Mouse (Mus musculus) megakaryocyte, embryonic 14.5 days (primary cell): ENCODE data around the gene Gjb6. TPM values are rescaled to one million over a fixed set of nuclear protein-coding genes. Genes with fewer than 3 reads are reported as not detected.

Experiments used
- H3K27me3 ChIP-seq: replicated peaks from 2 replicates; pipeline ENCODE3; 2012; ENCODE audit warnings: inconsistent platforms
- H3K36me3 ChIP-seq: replicated peaks from 2 replicates; pipeline ENCODE3; 2012; ENCODE audit warnings: low read length, inconsistent platforms, mixed read lengths
- H3K4me1 ChIP-seq: 2 replicates; pipeline ENCODE4 v1.6.1; 2012; ENCODE audit warnings: inconsistent platforms
- H3K4me3 ChIP-seq: replicated peaks from 2 replicates; pipeline ENCODE3; 2012; ENCODE audit warnings: moderate library complexity, mild to moderate bottlenecking, inconsistent platforms
- H3K9me3 ChIP-seq: 2 replicates; pipeline ENCODE4 v1.6.1; 2012; ENCODE audit warnings: inconsistent platforms
- FLI1 ChIP-seq: IDR thresholded peaks from 2 replicates; pipeline ENCODE4 v1.6.1; 2012; ENCODE audit warnings: low read length, inconsistent platforms, mixed read lengths
- GATA1 ChIP-seq: IDR thresholded peaks from 3 replicates; pipeline ENCODE4 v1.6.1; 2012; ENCODE audit warnings: mixed read lengths, low read length, inconsistent platforms, borderline replicate concordance
- polyA plus RNA-seq: library from polyadenylated mRNA; stranded (reverse); fragments of >175 nt; gene quantifications from 2 replicates; pipeline ENCODE4 v1.2.3, GENCODE M21; 2012; ENCODE audit warnings: low replicate concordance; ENCODE audit not compliant: insufficient read depth

Gene Gjb6
- not detected in 2 replicates for polyA plus RNA-seq

DNA sequence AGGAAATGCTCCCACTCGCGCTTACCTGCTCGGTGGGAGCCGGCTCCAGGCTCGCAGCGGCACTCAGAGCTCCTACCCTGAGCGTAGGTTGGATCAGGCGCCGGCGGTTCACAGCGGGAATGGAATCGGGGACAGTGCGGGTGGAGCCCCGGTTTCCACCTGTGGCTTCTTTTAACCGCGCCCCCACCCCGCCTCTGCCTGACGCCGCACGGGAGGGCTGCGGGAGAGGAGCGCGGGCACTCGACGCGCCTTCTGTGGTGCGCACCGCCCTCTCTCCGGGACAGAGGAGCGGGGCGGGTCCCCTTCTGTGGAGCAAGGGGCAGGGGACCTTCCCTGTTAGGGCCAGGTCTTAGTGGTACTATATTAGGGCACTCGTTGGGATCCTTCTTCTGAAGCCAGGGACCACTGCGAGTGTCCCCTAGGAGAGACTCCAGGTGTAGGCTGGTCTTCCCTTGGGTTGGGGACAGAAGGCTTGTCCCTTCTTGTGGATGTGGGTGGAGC, at the start of gene Gjb6:
TSS of gene Gjb6 (minus strand) at position 451 of the 501 bp plus-strand sequence.
- Histone ChIP-seq H3K4me1 (no peaks in the 10 kb centered on the region), H3K36me3 (no peaks in the 10 kb centered on the region), H3K4me3 (no peak within 1 kb of the TSS), H3K27me3 (peaks cover 67% of the 10 kb centered on the region), H3K9me3 (no peaks in the 10 kb centered on the region)
- TF ChIP-seq FLI1: no peak
- TF ChIP-seq GATA1: no peak

DNA sequence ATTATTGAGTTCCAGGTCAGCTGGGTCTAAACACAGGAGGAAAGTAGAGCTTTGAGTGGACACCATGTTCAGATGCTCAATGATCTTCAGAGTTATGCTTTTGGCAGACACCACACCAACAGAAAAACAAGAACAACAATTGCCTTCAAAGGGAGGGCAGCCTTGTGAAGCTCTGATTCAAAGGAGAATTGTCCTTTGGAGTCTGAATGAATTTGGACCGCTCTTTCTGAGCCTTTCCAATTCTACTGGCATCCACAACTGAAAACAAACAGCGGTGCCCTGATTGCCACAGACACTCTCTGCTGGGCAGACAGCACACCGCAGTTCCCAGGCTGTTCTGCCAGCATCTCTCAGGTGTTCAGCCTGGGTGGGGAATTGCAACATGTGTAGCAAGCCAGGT, 32.1 kb upstream of the Gjb6 start:
- Histone ChIP-seq H3K4me3 (no peak overlapping the region), H3K27me3 (peaks cover 17% of the 10 kb centered on the region), H3K9me3 (no peaks in the 10 kb centered on the region), H3K36me3 (no peaks in the 10 kb centered on the region), H3K4me1 (no peaks in the 10 kb centered on the region)
- TF ChIP-seq FLI1 (no peak), GATA1 (no peak)

DNA sequence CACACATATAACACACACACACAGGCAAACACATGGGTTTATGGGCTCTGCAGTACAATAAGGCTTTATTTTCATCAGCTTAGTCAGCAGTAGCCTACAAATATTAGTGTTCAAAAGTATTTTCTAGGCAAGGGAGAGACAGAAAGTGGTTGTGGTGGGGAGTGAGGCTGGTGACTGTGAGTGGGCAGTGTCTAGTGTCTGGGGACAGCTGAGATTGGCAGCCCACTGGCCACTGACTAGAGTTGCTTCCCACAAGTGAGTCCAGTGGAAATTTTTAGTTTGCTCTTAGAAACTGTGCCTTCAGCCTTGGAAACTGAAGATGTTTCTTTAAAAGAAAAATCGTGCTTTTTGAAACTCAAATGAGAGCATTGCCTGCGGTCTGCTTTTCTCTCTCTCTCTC, 28.4 kb upstream of the Gjb6 start:
- H3K36me3 ChIP-seq: no peaks in the 10 kb centered on the region
- H3K4me1 ChIP-seq: no peaks in the 10 kb centered on the region
- TF ChIP-seq GATA1: no peak
- no peak for TF ChIP-seq FLI1
- no peaks in the 10 kb centered on the region for H3K9me3 ChIP-seq
- peaks cover 10% of the 10 kb centered on the region for H3K27me3 ChIP-seq
- H3K4me3 ChIP-seq: no peak overlapping the region

DNA sequence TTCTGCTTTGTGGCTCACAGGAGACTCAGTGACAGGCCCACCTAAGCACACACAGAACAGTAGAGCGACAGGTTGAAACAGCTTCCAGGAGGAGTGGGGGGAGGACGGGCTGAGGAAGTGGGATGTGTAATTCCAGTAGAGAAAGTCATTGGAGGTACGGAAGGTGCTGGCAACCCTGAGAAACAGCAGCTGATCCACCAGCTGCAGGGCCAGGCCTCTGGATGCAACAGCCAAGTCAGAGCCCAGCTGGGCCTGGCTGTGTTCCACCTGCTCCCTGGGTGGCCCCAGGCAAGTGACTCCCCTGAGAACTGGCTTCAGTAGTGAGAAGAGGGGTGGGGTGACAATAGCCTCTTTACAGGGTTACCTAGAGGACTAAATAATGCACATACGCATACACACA, 27.8 kb upstream of the Gjb6 start:
- Histone ChIP-seq H3K36me3 (no peaks in the 10 kb centered on the region), H3K4me1 (no peaks in the 10 kb centered on the region), H3K4me3 (no peak overlapping the region), H3K9me3 (no peaks in the 10 kb centered on the region), H3K27me3 (peaks cover 10% of the 10 kb centered on the region)
- no peak for TF ChIP-seq FLI1
- TF ChIP-seq GATA1: no peak

DNA sequence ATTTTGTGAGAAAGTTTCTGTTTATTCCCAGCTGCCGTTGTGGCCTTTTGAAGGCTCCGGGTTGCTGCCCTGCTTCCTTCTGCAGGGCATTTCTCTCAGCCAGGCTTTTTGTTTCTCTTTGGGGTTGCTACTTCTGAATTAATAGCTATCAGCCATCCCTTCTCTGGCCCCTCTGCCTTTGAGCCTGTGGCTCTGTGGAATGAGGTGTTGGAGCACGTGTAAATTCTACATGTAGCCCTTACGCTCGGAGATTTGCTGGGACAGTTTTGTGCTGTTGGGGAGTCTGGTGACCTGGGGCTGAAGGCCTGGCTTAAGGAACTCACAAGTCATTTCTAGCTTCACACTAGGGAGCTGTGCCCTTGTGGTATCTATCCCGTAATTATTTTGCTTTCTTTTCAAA, 21.5 kb upstream of the Gjb6 start:
- H3K27me3 ChIP-seq: no peaks in the 10 kb centered on the region
- H3K9me3 ChIP-seq: no peaks in the 10 kb centered on the region
- TF ChIP-seq FLI1: no peak
- TF ChIP-seq GATA1: no peak
- H3K36me3 ChIP-seq: no peaks in the 10 kb centered on the region
- no peaks in the 10 kb centered on the region for H3K4me1 ChIP-seq
- H3K4me3 ChIP-seq: no peak overlapping the region

DNA sequence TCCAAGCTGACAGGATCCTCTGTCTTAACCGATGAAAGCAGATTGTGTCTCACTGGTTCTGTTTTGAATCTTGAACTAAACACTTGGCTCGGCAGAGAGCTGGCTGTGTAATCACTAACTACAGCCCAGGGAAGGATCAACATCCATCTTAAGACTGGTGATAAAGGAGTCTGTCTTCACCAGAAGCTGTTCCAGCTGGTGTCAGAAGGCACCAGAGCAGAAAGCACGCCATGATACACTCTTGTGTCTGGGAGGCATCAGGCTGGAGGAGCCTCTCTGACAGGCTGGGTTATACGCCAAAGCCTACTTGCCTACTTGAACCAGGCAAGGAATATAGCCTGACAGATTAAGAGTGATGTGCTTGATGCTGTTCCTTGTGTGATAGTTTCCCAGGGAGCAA, 12.3 kb upstream of the Gjb6 start:
- TF ChIP-seq FLI1 (no peak), GATA1 (no peak)
- Histone ChIP-seq H3K4me3 (no peak overlapping the region), H3K36me3 (no peaks in the 10 kb centered on the region), H3K9me3 (no peaks in the 10 kb centered on the region), H3K27me3 (peaks cover 6% of the 10 kb centered on the region), H3K4me1 (no peaks in the 10 kb centered on the region)

DNA sequence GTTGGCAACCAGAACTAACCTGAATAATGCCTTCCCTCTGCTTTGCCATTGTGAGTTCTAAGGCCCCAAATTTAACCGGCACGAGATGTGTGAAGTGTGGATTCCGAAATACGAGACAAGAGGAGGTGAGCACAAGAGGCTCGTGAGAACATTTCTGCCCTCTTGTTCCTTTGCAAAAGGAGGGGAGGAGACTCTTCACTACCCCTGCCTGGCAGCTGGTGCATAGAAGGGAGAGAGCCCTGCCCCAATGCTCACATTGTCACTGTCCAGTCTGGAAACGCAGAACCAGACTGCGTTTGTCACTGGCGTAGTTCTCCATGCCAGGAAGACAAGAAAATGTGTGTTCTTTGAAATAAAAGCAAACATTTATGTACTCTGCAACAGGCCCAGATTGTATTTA, 1.9 kb upstream of the Gjb6 start:
- Histone ChIP-seq H3K27me3 (peaks cover 65% of the 10 kb centered on the region), H3K36me3 (no peaks in the 10 kb centered on the region), H3K4me3 (no peak overlapping the region), H3K9me3 (no peaks in the 10 kb centered on the region), H3K4me1 (no peaks in the 10 kb centered on the region)
- TF ChIP-seq GATA1 (no peak), FLI1 (no peak)

DNA sequence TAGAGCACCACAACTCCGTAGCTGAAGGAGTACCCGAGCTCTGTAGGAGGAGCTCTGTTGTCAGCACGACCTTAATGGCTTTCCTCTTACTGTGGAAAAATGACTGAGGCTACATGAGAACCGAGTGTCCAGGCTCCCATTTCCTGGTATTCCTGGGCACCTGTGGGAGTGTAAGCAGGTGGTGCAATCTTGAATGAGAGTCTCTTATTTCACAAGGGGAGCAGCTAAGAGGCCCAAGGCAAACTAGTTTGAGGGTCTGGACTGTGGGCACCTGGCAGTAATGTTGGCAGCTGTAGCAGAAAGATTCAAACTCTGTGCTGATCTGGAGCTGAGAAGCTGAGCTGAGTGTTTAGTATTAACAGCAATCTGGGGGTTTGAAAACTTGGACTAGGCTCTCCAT, 6.0 kb downstream of the Gjb6 start:
- Histone ChIP-seq H3K4me3 (no peak overlapping the region), H3K27me3 (peaks cover 27% of the 10 kb centered on the region), H3K9me3 (no peaks in the 10 kb centered on the region), H3K4me1 (no peaks in the 10 kb centered on the region), H3K36me3 (no peaks in the 10 kb centered on the region)
- TF ChIP-seq FLI1: no peak
- TF ChIP-seq GATA1: no peak

DNA sequence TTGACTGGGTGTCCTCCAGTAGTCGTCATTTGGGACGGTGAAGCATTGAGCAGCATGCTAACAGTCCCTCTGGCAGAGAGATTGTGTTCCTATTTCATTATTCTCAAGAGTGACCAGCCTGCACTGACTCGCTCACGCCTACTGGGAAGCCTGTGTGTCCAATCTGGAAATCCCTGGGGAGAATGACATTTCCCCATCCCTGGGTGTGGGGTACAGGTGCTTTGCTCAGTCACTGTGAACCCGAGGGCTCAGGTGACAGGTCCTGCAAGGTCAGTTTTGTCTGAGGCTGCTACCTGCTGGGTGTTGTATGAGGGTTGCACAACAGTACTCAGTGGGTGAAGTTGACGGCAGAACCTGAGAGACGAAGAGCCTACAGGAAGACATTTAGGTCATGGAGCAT, 11.1 kb downstream of the Gjb6 start:
- H3K9me3 ChIP-seq: no peaks in the 10 kb centered on the region
- no peak overlapping the region for H3K4me3 ChIP-seq
- peaks cover 19% of the 10 kb centered on the region for H3K27me3 ChIP-seq
- no peaks in the 10 kb centered on the region for H3K36me3 ChIP-seq
- H3K4me1 ChIP-seq: no peaks in the 10 kb centered on the region
- TF ChIP-seq GATA1 (no peak), FLI1 (no peak)

DNA sequence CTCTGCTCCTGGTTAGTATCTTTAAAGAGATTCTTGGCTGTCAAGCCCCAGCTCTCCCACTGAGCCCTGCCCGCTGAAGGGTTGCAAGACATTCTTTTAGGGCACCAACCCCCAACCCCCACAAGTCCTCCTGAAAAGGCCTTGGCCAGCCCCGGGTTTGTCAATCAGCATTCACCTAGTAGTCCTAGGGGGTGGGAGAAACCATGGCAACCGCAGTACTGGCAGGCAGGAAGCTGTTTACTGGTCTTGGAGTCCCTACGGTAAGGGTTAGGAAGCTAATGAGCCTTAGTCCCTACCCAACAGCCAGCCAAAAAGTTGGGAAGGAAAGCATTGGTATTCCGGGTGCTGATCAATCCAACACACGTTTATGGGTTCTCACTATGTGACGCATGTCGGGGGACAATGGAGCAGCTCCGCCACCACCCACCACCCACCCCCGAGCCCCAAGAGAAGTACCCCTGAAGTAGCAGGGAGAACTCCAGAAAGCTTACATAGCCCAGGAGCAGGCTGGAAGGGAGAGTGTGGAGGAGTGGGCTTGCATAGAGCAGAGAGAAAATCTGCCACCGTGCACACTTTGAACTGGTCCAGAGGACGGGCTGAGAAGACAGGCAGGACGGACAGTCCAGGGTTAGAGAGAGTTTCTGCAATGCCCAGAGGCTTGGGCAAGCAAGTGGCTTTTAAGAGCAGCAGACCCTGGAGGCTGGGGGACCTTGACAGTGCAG, 17.4 kb downstream of the Gjb6 start, which contains the start of gene Gm4491:
TSS of gene Gm4491 (minus strand) at position 61 of the 722 bp plus-strand sequence.
- TF ChIP-seq FLI1 (no peak), GATA1 (no peak)
- Histone ChIP-seq H3K27me3 (peaks cover 35% of the 10 kb centered on the region), H3K4me1 (no peaks in the 10 kb centered on the region), H3K9me3 (no peaks in the 10 kb centered on the region), H3K36me3 (no peaks in the 10 kb centered on the region), H3K4me3 (no peak within 1 kb of the TSS)
